Mouse (Mus musculus) cortical plate, adult 2 months (tissue): ENCODE measurements around the gene Pdpk1.

ENCODE experiments used
- CTCF ChIP-seq: fragments of 200-500 bp; IDR thresholded peaks from 2 replicates; pipeline ENCODE4 v1.5.1; 2011; ENCODE audit warnings: mild to moderate bottlenecking, control low read depth, low read length; ENCODE audit not compliant: insufficient read depth; ENCODE audit errors: extremely low read depth
- POLR2A ChIP-seq: fragments of 200-500 bp; IDR thresholded peaks from 2 replicates; pipeline ENCODE4 v1.6.1; 2011; ENCODE audit warnings: mild to moderate bottlenecking, low read length, control low read depth; ENCODE audit not compliant: insufficient read depth; ENCODE audit errors: extremely low read depth

- TF ChIP-seq CTCF (no peak), POLR2A (no peak)
Measured at GRCm38 (mm10) chr17:24191481-24191880, 40.8 kb upstream of the Pdpk1 start.
